Mouse (Mus musculus) myocyte (in vitro differentiated cells): Measurements from ENCODE around the gene Ppfibp1. TPM values are rescaled to one million over a fixed set of nuclear protein-coding genes. Genes with fewer than 3 reads are reported as not detected.

Experiments used
- H3K27me3 ChIP-seq: one replicate; pipeline ENCODE4 v1.6.1; 2011; ENCODE audit not compliant: control insufficient read depth, insufficient read depth, insufficient read length
- H3K36me3 ChIP-seq: one replicate; pipeline ENCODE4 v1.6.1; 2011; ENCODE audit not compliant: control insufficient read depth, insufficient read depth
- H3K4me2 ChIP-seq: one replicate; pipeline ENCODE4 v1.6.1; 2011; ENCODE audit warnings: low read depth, control low read depth
- H3K4me3 ChIP-seq: one replicate; pipeline ENCODE4 v1.5.1; 2011; ENCODE audit warnings: mild to moderate bottlenecking, control low read depth, moderate library complexity
- H3K79me2 ChIP-seq: one replicate; pipeline ENCODE4 v1.6.1; 2011; ENCODE audit not compliant: control insufficient read depth, insufficient read depth
- H3ac ChIP-seq: one replicate; pipeline ENCODE4 v1.6.1; 2011; ENCODE audit not compliant: control insufficient read depth, insufficient read length
- CEBPB ChIP-seq: IDR thresholded peaks from 2 replicates; pipeline ENCODE4 v1.6.1; 2011; ENCODE audit warnings: mild to moderate bottlenecking, moderate library complexity; ENCODE audit not compliant: poor library complexity, insufficient read depth, severe bottlenecking
- E2F4 ChIP-seq: IDR thresholded peaks from one replicate; pipeline ENCODE4 v1.6.1; 2011; ENCODE audit warnings: mild to moderate bottlenecking, control low read depth, moderate library complexity; ENCODE audit not compliant: insufficient read depth
- MAX ChIP-seq: IDR thresholded peaks from one replicate; pipeline ENCODE4 v1.6.1; 2011; ENCODE audit warnings: low read depth, mild to moderate bottlenecking, control low read depth
- MYOD1 ChIP-seq, 3 experiments: IDR thresholded peaks; one replicate each; pipeline ENCODE4 v1.6.1; 2011; ENCODE audit warnings: control low read depth in 2 of 3, low read depth in 2 of 3, mild to moderate bottlenecking in 2 of 3, moderate library complexity in 1 of 3; ENCODE audit not compliant: insufficient read length in 2 of 3, control insufficient read depth in 1 of 3
- MYOG ChIP-seq, 3 experiments: IDR thresholded peaks; one replicate each; pipeline ENCODE4 v1.6.1; 2011; ENCODE audit warnings: control low read depth in 2 of 3, low read depth in 2 of 3, mild to moderate bottlenecking in 2 of 3; ENCODE audit not compliant: insufficient read length in 2 of 3, control insufficient read depth in 1 of 3, insufficient read depth in 1 of 3
- POLR2A ChIP-seq: IDR thresholded peaks from one replicate; pipeline ENCODE4 v1.6.1; 2011; ENCODE audit warnings: low read depth, mild to moderate bottlenecking, control low read depth, moderate library complexity; ENCODE audit not compliant: insufficient read length
- POLR2AphosphoS2 ChIP-seq: IDR thresholded peaks from one replicate; pipeline ENCODE4 v1.6.1; 2011; ENCODE audit warnings: low read depth, control low read depth; ENCODE audit not compliant: insufficient read length
- REST ChIP-seq: IDR thresholded peaks from one replicate; pipeline ENCODE4 v1.6.1; 2011; ENCODE audit warnings: mild to moderate bottlenecking, control low read depth, moderate library complexity; ENCODE audit not compliant: insufficient read depth, insufficient read length
- SRF ChIP-seq: IDR thresholded peaks from one replicate; pipeline ENCODE4 v1.6.1; 2011; ENCODE audit warnings: low read depth; ENCODE audit not compliant: control insufficient read depth, insufficient read length
- TCF12 ChIP-seq: IDR thresholded peaks from one replicate; pipeline ENCODE4 v1.6.1; 2011; ENCODE audit warnings: mild to moderate bottlenecking, control low read depth; ENCODE audit not compliant: poor library complexity, insufficient read depth, severe bottlenecking
- TCF3 ChIP-seq: IDR thresholded peaks from one replicate; pipeline ENCODE4 v1.6.1; 2011; ENCODE audit warnings: low read depth, control low read depth; ENCODE audit not compliant: insufficient read length
- USF1 ChIP-seq: IDR thresholded peaks from one replicate; pipeline ENCODE4 v1.6.1; 2011; ENCODE audit warnings: low read depth, mild to moderate bottlenecking, control low read depth, moderate library complexity
- polyA plus RNA-seq: library from polyadenylated mRNA; unstranded; fragments of >200 nt; fragmentation: generic; extraction: Trizol; gene quantifications from one replicate; pipeline ENCODE4 v1.2.1, GENCODE M21; 2012; ENCODE audit warnings: missing spikeins

Ppfibp1 gene
- polyA plus RNA-seq, 1 experiment = 79.3 TPM

- Histone ChIP-seq H3K4me2 (no peak overlapping the region), H3K36me3 (peaks cover 70% of the 10 kb centered on the region)
Measured at GRCm38 (mm10) chr6:147008148-147008547, 119.9 kb downstream of the Ppfibp1 start.

GRCm38 (mm10) chr6:147010358-147010757 is 122.1 kb downstream of the Ppfibp1 start:
- TF ChIP-seq REST (no peak), SRF (no peak), CEBPB (no peak), POLR2AphosphoS2 (no peak), E2F4 (no peak), MAX (no peak), MYOD1 (IDR thresholded peaks at IDR 0.05; ENCODE audit: control insufficient read depth in 1 of 3, insufficient read length in 2 of 3, low read depth in 2 of 3) (no peak), TCF3 (no peak), POLR2A (no peak), USF1 (no peak), TCF12 (no peak), MYOG (IDR thresholded peaks at IDR 0.05; ENCODE audit: control insufficient read depth in 1 of 3, insufficient read depth in 1 of 3, insufficient read length in 2 of 3, low read depth in 2 of 3) (no peak)
- H3ac ChIP-seq = no peak overlapping the region
- no peaks in the 10 kb centered on the region for H3K79me2 ChIP-seq
- no peaks in the 10 kb centered on the region for H3K27me3 ChIP-seq
- peaks cover 81% of the 10 kb centered on the region for H3K36me3 ChIP-seq
- H3K4me2 ChIP-seq = no peak overlapping the region
- no peak overlapping the region for H3K4me3 ChIP-seq

More at GRCm38 (mm10) chr6:147008148-147008547, 119.9 kb downstream of the Ppfibp1 start:
- no peak for TF ChIP-seq MAX
- TF ChIP-seq POLR2AphosphoS2 = no peak
- no peak for TF ChIP-seq MYOG (IDR thresholded peaks at IDR 0.05; ENCODE audit: control insufficient read depth in 1 of 3, insufficient read depth in 1 of 3, insufficient read length in 2 of 3, low read depth in 2 of 3)
- no peak overlapping the region for H3ac ChIP-seq
- H3K79me2 ChIP-seq = no peaks in the 10 kb centered on the region
- H3K27me3 ChIP-seq = no peaks in the 10 kb centered on the region
- H3K4me3 ChIP-seq = no peak overlapping the region

GRCm38 (mm10) chr6:147010811-147011520 is 122.7 kb downstream of the Ppfibp1 start:
- Histone ChIP-seq H3K4me2 (no peak overlapping the region), H3K36me3 (peaks cover 82% of the 10 kb centered on the region), H3K27me3 (no peaks in the 10 kb centered on the region), H3ac (no peak overlapping the region), H3K4me3 (no peak overlapping the region), H3K79me2 (no peaks in the 10 kb centered on the region)
- no peak for TF ChIP-seq CEBPB
- TF ChIP-seq POLR2A = no peak
- TF ChIP-seq E2F4 = no peak
- TF ChIP-seq TCF3 = no peak
- no peak for TF ChIP-seq POLR2AphosphoS2
- TF ChIP-seq SRF = no peak
- no peak for TF ChIP-seq MAX
- TF ChIP-seq TCF12 = no peak
- no peak for TF ChIP-seq MYOG (IDR thresholded peaks at IDR 0.05; ENCODE audit: control insufficient read depth in 1 of 3, insufficient read depth in 1 of 3, insufficient read length in 2 of 3, low read depth in 2 of 3)
- no peak for TF ChIP-seq REST
- TF ChIP-seq MYOD1 (IDR thresholded peaks at IDR 0.05; ENCODE audit: control insufficient read depth in 1 of 3, insufficient read length in 2 of 3, low read depth in 2 of 3) = no peak
- no peak for TF ChIP-seq USF1

- Histone ChIP-seq H3K4me2 (no peak overlapping the region), H3K79me2 (no peaks in the 10 kb centered on the region), H3ac (no peak overlapping the region), H3K27me3 (no peaks in the 10 kb centered on the region), H3K36me3 (peaks cover 82% of the 10 kb centered on the region), H3K4me3 (no peak overlapping the region)
- TF ChIP-seq USF1 = no peak
- TF ChIP-seq MYOG (IDR thresholded peaks at IDR 0.05; ENCODE audit: control insufficient read depth in 1 of 3, insufficient read depth in 1 of 3, insufficient read length in 2 of 3, low read depth in 2 of 3) = no peak
- no peak for TF ChIP-seq TCF12
- no peak for TF ChIP-seq E2F4
- TF ChIP-seq POLR2AphosphoS2 = no peak
- no peak for TF ChIP-seq MYOD1 (IDR thresholded peaks at IDR 0.05; ENCODE audit: control insufficient read depth in 1 of 3, insufficient read length in 2 of 3, low read depth in 2 of 3)
- TF ChIP-seq MAX = no peak
- no peak for TF ChIP-seq REST
- TF ChIP-seq SRF = no peak
- TF ChIP-seq POLR2A = no peak
- no peak for TF ChIP-seq CEBPB
- no peak for TF ChIP-seq TCF3
Measured at GRCm38 (mm10) chr6:147011555-147011954, 123.3 kb downstream of the Ppfibp1 start.
